Mouse (Mus musculus) erythroid progenitor cell, adult 5-6 weeks (primary cell): ENCODE data around the gene Pip4k2c. TPM values are rescaled to one million over a fixed set of nuclear protein-coding genes. Genes with fewer than 3 reads are reported as not detected.

Experiments used
- ATAC-seq: replicated peaks from 2 replicates; pipeline ENCODE4 v1.8.0; 2016; ENCODE audit warnings: moderate number of reproducible peaks, mild to moderate bottlenecking, moderate TSS enrichment, inconsistent platforms; ENCODE audit not compliant: poor library complexity, low FRiP score, severe bottlenecking
- total RNA-seq, 2 experiments: library from RNA; stranded (forward) in 1 of 2; stranded (reverse) in 1 of 2; fragments of 150-400 nt in 1 of 2; fragments of 186-747, 209-891 nt in 1 of 2; gene quantifications; 2 replicates each; pipeline versions ENCODE4 v1.2.3 to v1.2.4; 2015 to 2017; ENCODE audit warnings: low replicate concordance in 2 of 2

Gene Pip4k2c
- total RNA-seq, 2 experiments from 2014 or later: 31.4 to 37.8 TPM

DNA sequence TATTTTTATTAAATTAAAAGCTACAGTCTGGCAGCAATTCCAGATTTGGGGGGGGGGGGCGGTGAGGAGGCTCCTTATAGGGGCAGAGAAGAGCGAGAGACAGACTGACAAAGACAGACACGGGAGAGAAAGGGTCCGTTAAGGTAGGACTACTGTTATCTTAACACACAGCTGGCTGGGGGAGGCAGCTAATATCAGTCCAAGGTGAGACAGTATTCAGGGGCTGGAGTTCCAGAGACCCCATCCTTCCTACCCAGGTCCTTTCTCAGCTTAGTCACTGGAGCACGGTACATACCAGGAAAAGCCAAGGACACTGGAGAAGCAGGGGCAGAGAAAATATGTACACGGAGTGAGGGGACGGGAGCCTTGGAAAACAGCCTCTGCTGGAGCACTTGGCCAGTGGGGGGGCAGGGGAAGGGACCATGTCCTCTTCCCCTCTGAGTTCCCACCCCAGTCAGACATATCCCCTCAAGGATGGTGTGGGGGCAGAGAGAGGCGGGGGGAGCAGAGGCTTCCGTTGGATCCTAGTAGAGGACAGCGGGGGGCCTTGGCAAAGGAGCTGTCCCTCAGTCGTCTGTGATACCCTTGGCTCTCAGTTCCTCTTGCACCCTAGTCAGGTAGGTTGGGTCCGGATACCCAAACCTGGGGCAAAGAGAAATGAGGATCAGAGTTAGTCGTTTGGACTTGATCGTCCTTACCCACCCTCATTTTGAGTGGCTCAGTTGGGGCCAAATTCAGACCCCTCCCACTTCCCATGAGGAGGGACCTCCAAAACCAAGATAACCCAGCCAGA lies 20.8 kb downstream of the Pip4k2c start:
- no peak for ATAC-seq

DNA sequence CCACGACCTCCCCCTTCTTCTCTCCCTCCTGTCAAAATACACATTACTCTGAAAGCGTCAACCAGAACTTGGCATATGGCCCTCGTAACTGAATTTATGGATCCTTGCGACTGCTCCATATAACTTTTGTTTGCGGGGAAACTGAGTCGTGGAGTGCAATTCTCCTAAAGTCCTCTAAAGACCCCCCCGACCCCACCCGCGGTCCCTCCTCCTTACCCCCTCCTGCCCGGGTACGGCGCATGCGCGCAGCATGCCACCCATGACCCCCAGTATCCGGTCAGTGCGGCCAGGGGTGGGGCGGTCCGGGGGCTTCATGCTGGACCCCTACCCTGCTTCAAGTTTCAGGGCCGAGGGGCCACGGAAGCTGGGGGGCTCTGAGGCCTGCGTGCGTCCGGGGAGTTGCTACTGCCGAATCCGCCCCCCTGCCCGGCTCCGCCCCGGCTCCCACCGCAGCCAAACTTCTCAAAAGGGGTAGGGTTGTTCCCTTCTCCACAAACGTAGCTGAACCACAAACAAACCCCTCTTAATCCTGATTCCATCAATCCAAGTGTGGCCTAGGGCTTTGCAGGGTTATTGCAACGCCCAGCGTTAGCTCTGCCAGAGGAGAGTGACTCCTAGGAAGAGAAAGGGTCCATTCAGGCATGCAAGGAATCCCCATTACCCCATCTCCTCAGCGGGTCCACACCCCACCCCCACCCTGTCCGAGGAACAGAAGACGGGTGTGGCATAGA lies 21.6 kb downstream of the Pip4k2c start, which contains the start of gene Arhgef25:
Gene Arhgef25 (minus strand): TSS at position 433 of the 731 bp plus-strand sequence.
- 0 out of 2 replicates have a peak, but pooled peaks have one; percentile 8 for ATAC-seq

DNA sequence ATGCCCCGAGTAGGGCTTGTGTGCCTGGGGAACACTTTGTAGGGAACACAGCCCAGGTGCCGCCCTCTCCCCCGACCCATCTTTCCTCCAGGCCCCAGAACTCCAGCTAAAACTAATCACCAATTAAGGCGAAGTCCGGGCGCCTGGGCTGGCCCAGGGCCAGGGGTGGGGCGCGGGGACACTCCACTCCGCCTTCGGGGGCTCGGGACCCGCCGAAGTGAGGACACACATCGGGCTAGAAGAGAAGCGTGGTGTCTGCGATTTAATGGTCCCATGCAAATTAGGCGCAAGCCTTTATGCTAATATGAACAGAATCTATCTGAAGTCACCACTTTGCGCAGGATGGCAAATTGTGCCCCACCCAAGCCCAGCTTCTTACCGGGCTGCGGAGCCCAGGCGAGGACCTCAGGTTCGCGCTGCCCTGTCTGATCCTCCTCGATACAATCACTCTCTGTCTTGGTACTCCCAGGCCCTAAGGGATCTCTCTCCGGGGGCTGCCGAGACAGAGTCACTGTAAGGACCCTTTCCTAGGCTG lies 22.2 kb downstream of the Pip4k2c start:
- ATAC-seq: peak; percentile 80

DNA sequence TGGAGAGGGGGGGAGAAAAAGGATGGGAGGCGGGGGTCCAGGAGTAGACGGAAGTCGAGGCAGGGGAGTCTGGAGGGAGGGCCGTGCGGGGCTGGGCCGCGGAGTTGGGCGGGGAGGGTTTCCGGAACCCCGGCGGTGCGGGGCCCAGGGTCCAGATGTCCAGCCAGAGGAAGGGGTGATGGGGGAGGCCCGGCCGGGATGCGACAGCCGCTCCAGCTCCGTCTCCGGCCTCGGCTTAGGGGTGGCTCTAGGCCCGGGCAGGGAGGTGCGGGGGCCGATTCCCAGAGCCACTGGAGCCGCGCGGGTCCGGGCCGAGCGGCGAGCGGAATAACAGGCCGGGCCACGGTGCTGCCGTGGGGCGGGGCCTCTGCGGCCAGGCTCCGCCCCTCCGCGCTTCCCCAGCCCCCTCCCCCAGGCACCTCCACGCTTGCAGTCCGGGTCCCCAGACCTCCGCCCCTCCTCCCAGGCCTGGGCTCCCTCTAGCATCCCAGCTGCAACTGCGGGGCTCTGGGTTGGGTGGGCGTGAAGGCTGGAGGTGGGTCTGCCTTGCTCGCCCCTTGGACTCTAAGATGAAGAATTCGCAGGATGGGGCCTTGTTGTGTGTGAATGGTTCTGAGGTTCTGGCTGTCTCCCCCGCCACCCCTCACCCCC lies 22.8 kb downstream of the Pip4k2c start:
- peak; percentile 42 for ATAC-seq

DNA sequence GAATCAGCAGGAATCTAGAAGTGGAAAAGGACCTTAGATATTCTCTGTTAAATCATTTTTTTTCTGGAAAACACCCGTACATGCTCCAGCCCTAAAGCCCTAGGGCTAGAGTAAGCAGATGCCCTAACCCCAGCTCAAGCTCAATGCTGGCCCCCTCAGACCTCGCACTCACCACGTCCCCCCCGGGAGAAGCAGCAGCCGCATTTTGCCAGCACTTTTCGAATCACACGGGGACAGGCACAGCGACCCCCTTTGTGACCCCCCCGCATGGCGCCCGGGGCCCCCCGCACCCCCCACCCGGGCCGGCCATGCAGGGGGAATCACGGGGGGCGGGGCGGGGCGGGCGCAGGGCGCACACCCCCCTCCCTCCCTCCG lies 23.3 kb downstream of the Pip4k2c start:
- no peak for ATAC-seq

DNA sequence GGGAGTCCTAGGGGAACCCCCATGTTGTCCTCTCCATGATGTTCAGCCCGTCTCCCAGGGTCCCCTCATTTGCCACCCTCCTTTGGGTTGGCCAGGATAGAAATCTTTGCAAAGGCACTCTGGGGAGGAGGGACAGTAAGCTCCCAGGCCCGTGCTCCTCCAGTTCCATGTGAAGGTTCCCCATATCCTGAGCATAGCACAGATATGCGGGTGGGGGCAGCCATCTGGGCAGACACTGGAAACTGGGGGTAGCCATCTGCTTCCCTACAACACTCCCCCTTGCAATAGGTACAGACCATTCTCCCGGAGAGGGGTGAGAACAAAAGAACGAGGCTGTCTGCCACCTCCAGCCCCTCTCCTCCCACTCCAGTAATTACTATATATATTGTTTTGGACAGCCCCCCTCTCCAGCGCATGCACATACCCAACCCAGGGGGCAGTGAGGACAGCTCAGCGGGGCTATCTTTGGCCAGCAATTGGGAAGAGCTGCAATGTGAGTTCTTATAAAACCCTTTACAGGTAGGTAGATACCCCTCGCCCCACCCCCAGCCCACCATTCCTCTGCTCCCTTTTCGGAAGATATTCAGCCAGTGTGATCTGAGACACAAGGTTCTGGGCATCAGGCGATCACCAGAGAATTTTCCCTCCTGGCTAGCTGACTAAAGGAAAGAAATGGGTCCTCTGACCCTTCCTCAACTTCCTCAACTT lies 23.9 kb downstream of the Pip4k2c start:
- no peak for ATAC-seq

DNA sequence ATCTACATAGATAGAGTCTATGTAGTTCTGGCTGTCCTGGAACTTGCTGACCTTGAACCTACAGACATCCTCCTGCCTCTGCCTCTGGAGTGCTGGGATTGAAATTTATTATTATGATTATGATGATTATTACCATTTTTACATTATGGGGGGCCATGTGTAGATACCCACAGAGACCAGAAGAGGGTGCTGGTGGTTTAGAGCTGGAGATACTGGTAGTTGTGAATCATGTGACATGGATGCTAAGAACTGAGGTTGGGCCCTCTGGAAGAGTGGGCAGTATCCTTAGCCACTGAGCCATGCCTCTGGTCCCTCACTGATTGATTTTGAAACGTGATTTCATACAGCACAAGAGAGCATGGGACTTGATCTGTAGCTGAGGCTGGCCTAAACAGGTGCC lies 24.9 kb downstream of the Pip4k2c start:
- ATAC-seq: no peak; the same call in 1 of the 2 replicates

DNA sequence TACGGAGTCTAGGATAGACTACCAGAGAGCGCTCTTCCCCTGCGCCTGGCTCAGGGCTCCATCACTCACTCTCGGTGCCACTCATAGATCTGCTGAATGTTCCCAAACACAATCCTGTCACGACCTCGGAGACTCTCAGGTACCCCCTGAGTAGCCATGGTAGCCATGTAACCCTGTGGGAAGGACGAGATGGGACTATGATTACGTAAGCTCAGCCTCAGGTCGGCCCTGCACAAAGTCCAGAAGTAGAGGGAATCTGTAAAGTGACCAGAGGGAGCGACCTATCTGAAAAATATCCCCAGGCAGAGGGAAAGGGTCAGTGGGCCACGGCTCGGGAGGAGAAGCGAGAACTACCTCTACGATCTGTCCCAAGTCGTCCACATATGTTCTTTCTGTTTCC lies 25.9 kb downstream of the Pip4k2c start:
- ATAC-seq: no peak

DNA sequence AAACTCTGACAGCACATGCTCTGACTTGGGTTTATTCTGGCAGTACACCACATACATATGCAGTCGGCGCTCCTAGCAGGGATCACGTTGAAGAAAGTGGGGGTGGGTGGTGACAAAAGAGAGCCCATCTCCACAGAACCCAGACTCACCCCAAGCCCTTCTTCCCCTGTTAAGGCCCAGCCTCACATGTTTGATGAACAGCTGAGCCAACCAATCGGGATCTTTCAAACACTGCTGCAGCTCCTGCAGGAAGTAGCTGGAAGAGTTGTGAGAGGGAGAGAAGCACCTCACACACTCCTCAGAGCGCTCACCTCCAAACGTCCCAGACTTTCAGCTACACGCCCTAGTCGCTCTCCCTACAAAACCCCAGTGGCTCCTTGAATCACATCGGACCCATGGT lies 26.3 kb downstream of the Pip4k2c start:
- no peak for ATAC-seq

DNA sequence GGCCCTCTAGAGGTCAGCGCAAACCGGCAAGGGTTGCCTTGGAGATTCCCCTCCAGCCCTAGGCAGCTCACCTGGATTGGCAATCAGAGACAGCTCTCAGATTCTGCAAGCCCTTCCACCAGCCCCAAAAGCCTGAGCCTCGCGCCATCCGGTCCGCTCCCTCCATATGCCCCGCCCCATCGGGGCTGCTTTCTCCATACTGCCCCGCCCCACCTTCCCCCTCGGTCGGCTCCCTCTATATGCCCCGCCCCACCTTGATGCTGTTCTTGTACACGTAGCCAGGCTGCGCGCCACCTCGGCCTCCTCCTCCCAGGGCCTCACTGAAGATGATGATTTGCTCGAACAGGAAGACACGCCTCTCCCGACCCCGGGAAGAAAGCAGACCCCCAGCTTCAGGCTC lies 27.6 kb downstream of the Pip4k2c start:
- ATAC-seq: no peak

DNA sequence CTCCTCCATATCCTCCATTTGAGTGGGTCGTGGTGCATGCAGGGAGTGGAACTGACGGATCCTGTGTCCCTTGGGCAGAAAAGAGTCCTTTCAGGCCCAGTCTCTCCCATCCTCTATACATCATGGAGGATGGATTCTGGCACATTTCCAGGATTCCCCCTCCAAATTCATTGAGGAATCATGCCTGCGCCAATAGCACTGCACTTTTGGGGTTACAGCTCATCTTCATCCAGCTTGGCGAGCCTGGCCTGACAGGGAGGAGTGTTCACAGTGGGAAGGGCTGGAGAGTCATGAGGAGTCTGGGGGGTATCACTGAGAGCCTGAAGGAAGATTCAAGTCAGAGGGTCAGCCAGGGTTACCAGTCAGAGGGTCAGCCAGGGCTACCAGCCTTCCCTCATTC lies 28.8 kb downstream of the Pip4k2c start:
- no peak for ATAC-seq

DNA sequence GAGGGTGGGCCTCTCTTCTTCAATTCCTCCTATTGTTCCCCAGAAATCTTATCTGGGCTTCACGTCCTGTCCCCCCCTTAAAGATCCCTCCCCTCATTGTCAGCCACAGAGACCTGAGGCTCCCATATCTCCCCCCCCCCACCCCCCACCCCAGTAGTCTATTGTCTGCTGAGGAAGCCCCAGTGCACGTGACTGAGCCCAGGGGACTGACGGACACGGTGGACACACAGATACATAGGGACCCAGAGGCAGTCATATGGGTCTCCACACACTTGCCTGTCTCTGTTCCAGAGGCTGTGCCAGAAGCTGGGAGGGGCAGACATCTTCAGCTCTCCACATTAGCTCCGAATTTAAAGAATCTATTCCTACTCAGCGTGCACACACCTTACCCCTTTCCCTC lies 29.8 kb downstream of the Pip4k2c start:
- ATAC-seq: no peak

DNA sequence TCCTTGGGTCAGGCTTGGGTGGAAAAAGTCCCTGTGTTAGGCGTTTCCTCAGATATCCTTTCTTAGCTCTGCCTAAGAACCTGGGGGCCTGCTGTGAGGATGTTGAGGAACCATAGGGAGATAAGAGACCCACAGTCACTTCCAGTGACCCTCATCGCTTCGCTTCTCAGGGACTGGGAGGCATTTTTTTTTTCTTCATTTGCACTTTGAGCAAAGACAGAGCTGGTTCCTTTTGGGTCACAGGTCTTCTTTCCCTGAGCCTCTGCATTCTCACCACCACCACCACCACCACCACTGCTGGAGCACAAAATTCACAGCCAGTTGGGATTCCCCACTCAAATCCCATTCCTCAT lies 30.7 kb downstream of the Pip4k2c start:
- no peak for ATAC-seq

DNA sequence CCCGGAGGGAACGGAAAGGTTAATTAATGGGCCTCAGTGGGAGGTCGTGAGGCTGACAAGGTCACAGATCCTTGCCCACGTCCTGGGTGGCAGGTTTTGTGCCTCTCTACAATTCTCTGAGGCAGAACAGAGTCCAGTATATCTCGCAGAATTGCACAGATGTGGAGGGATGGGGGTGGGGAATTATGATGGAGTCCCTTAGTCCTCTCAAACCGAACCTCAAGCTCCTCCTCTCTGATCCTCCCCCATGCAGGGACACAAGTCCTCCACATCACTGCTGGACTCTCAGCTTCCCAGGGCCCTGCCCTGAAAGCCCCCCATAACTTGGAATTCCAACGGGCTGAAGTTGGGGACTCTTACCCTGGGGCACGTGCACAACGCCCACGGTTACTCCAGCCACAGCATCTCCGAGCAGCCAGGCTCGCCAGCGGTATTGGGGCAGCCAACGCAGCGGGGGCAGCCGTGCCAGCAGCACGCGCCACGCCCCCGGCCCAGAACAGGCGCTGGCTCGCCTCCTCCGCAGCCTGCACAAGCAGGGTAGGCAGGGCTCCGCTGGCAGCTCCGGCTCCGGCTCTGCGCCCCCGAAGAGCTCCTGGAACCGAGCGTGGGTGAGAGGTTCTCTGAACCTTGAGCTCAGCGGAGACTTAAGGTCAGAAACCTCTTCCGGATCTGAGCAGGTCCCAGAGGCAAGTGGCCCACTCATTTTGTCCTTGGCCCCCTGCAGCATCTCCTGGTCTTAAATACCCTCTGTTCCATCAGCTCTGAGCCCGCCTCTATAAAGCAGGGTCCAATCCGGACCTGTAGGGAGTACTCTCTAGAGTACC lies 31.3 kb downstream of the Pip4k2c start, which contains the start of gene Slc26a10:
Gene Slc26a10 (minus strand): TSS at position 775 of the 824 bp plus-strand sequence.
- ATAC-seq: no peak

DNA sequence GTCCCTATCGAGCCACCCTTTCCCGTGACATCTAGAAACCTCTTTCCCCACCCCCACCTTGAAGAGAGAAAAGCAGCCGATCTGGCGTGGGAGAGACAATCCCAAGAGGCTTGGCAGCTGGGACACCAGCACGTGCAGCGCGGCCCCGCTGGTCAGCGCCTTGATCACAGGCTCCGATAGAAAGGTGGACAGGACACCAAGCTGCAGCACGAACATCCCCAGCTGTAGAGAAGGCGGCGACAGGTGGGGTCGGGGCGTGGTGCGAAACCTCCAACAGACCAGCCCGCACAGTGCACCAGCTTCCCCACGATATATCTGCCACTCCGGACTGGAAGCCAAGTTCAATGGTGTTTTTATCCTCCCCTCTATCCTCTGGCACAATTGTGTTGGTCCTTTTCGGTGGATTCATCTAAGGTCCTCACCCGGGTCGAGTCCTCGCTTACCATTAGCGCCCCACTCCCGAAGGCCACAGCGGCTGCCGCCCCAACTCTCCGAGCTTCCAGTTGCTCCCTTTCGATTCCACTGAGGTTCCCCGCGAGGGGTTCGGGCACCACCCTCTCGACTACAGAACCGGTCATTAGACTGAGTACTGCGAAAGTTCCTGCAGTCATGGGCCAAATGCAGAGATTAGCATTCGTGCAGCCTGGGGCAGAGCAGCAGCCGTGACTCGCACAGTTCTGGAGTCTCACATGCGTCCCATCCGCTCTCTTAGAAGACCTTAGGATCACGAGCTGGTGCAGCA lies 32.9 kb downstream of the Pip4k2c start:
- ATAC-seq: no peak

DNA sequence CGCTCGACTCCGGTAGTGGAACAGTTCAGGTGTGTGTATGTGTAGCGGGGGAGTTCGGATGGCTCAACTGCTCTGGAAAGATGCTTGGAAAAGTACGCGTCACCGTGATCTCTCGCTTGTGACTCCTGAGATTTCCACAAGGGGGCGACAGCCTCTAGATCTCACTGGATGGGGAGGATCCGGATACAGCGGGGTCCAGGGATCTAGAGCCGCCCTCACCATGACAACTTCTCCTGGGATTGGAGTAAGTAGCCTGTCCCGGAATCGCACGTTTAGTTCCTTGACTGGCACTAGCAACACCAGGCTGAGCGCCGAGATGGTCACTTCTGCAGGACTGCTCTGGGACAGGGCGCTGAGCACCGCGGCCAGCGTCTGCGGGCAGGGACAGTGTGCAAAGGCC lies 33.7 kb downstream of the Pip4k2c start:
- ATAC-seq: peak; percentile 83

DNA sequence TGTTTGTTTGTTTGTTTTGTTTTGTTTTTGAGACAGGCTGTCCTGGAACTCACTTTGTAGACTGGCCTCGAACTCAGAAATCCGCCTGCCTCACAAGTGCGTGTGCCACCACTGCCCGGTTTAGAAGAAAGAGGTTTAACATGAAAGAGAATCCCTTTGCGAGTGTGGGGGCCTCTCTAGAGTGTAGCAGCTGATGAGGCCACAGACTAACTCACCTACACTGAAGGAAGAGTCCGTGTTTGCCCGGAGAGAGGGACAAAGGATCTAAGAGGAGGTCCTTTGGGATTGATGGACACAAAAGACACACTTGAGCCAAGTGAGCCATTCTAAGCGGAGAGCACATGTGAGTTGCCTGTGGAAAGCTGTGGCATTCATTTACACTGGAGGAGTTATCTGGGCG lies 34.1 kb downstream of the Pip4k2c start:
- peak; percentile 13; the same call in 1 of the 2 replicates for ATAC-seq

DNA sequence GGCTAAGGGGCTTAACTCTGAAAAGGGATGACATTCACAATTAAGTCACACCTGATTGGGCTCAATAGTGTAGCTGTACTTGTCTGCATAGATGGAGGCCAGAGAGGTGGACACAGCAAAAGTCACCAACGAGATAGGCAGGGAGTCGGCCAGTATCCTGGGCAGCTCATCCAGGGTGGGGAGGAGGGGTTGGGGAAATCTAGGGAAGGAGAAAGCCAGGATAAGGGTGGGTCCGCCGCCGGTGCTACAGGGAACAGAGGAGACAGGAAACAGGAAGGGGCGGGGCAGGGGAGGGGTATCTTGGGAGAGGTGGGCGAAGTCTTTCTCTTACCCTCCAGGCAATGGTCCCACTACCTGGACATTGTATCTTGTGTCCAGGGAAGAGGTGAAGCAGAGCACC lies 34.6 kb downstream of the Pip4k2c start:
- no peak for ATAC-seq
